Mouse (Mus musculus): ENCODE measurements at regions not wholly inside any gene's neighbourhood (a gene's known extent, or its start where the extent isn't known, plus 50 kb on each side); places are given as distances from the start of the nearest gene placed in this dataset.

- TF ChIP-seq CTCF (IDR thresholded peaks at IDR 0.05; ENCODE audit: control insufficient read depth, insufficient read depth, insufficient replicate concordance, low read depth, low read length) (no peak), POLR2A (IDR thresholded peaks at IDR 0.05; ENCODE audit: control insufficient read depth, low read depth, low read length) (no peak)
Observed at GRCm38 (mm10) chr8:127720593-127721290, 637.7 kb upstream of the Nrp1 start.

All from testis, adult 2 months (tissue).